Mouse (Mus musculus): Measurements from ENCODE around the gene Gm4791. TPM values are rescaled to one million over a fixed set of nuclear protein-coding genes. Genes with fewer than 3 reads are reported as not detected.

Gene Gm4791
- not detected in 2 replicates for polyA plus RNA-seq (2015; fragmentation: Nextera tagmentation; extraction: Ambion mirVana)

DNA sequence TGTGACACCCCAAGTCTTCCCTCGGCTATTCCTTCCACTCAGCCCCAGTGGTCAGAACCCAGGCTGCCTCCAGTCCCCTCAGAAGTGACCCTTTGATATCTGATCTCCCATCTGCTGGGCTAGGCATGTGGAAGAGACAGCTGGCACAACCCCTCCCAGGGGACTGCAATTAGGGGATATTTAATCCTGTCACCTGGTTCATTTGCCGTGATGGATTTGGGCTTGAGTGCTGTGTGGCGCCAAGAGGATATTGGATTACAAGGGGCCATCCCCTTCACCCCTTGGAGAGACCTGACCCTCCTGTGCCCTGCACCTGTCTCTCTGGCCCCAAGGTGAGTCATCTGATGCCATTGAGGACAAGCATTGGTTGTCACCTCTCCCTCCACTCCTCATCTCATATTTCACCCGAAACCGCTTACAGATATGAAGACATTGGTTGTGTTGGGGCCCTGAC lies at the start of gene Gm4791:
Gm4791 (plus strand) TSS at position 404 of the 454 bp plus-strand sequence.
- Histone ChIP-seq H3K4me3 (ENCODE audit: low read depth, low read length) (no peak within 1 kb of the TSS), H3K36me3 (ENCODE audit: control insufficient read depth, insufficient read depth, low read length) (no peaks in the 10 kb centered on the region), H3K4me2 (replicated peaks; ENCODE audit: low read depth) (no peak within 1 kb of the TSS), H3K27ac (replicated peaks) (no peak within 1 kb of the TSS), H3K9ac (ENCODE audit: low read length) (no peak within 1 kb of the TSS), H3K4me1 (replicated peaks; ENCODE audit: control insufficient read depth, insufficient read depth) (no peaks in the 10 kb centered on the region), H3K9me3 (ENCODE audit: control insufficient read depth, low read length) (no peaks in the 10 kb centered on the region), H3K27me3 (ENCODE audit: control insufficient read depth, insufficient read depth, low read length) (no peaks in the 10 kb centered on the region)
- no peak for TF ChIP-seq CTCF (IDR thresholded peaks at IDR 0.05; ENCODE audit: low read depth)
- no peak for TF ChIP-seq EP300 (optimal IDR thresholded peaks at IDR 0.05)
- ATAC-seq (ENCODE audit: low FRiP score, low TSS enrichment) (no peak), DNase-seq (ENCODE audit: low spot score) (no peak)
- 36% methylated on average over 5 of the region's 5 CpGs for WGBS

DNA sequence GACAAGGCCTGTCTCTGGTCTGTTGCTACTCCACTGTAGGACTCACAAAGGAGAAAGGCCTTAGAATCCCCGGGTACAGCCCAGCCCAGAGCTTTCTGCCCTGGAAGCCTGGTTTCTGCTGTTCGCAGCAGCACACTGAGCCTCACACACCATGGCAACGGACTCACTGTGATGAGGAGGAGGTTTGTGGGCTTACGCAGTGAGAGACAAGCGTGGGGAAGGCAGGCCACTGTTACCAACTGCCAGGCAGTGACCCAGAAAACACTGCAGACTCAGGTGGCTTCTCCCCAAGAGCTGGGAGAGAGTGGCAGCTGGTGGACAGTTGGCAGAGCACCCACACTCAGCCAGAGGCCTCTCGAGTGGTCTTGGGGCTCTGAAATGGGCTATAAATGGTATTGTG lies 42.3 kb upstream of the Gm4791 start:
- no peak overlapping the region for H3K27ac ChIP-seq (replicated peaks)
- TF ChIP-seq CTCF (IDR thresholded peaks at IDR 0.05; ENCODE audit: low read depth) (no peak), EP300 (optimal IDR thresholded peaks at IDR 0.05) (no peak)
- WGBS = 78% methylated on average over 6 of the region's 6 CpGs
- no peaks in the 10 kb centered on the region for H3K36me3 ChIP-seq (ENCODE audit: control insufficient read depth, insufficient read depth, low read length)
- H3K9ac ChIP-seq (ENCODE audit: low read length) = no peak overlapping the region
- H3K4me3 ChIP-seq (ENCODE audit: low read depth, low read length) = no peak overlapping the region
- no peak overlapping the region for H3K4me2 ChIP-seq (replicated peaks; ENCODE audit: low read depth)
- no peak for DNase-seq (ENCODE audit: low spot score)
- no peak for ATAC-seq (ENCODE audit: low FRiP score, low TSS enrichment)
- H3K4me1 ChIP-seq (replicated peaks; ENCODE audit: control insufficient read depth, insufficient read depth) = no peaks in the 10 kb centered on the region
- H3K27me3 ChIP-seq (ENCODE audit: control insufficient read depth, insufficient read depth, low read length) = no peaks in the 10 kb centered on the region
- no peaks in the 10 kb centered on the region for H3K9me3 ChIP-seq (ENCODE audit: control insufficient read depth, low read length)

DNA sequence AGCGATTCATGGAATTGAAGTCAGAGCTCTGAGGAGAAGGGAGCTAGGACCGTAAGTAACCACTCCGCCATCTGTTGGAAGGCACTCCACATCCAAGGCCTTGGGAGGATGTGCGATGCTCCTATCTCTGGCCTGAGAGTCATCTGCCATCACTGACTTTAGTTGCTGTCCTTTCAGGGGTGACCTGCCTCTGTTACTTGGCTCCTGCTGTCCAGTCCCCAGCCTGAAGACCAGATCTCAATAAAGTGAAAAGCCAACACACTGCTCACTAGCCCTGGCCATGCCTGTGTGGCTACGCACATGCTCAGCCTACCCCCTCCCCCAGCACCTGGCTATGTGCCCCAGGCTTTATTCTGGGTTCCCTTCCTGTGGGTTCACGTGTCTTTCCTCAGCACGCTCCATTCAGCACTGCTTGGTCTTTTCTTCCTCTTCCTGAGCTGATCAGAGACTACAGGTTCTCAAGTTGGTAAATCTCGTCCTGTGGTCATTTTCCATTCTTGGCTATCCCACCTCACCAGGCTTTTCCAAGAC lies 41.1 kb upstream of the Gm4791 start:
- no peak for DNase-seq (ENCODE audit: low spot score)
- Histone ChIP-seq H3K9me3 (ENCODE audit: control insufficient read depth, low read length) (no peaks in the 10 kb centered on the region), H3K36me3 (ENCODE audit: control insufficient read depth, insufficient read depth, low read length) (no peaks in the 10 kb centered on the region), H3K27ac (replicated peaks) (no peak overlapping the region), H3K4me3 (ENCODE audit: low read depth, low read length) (no peak overlapping the region), H3K4me1 (replicated peaks; ENCODE audit: control insufficient read depth, insufficient read depth) (no peaks in the 10 kb centered on the region), H3K9ac (ENCODE audit: low read length) (no peak overlapping the region), H3K4me2 (replicated peaks; ENCODE audit: low read depth) (no peak overlapping the region), H3K27me3 (ENCODE audit: control insufficient read depth, insufficient read depth, low read length) (no peaks in the 10 kb centered on the region)
- 74% methylated on average over 8 of the region's 8 CpGs for WGBS
- ATAC-seq (ENCODE audit: low FRiP score, low TSS enrichment) = no peak
- TF ChIP-seq EP300 (optimal IDR thresholded peaks at IDR 0.05) (no peak), CTCF (IDR thresholded peaks at IDR 0.05; ENCODE audit: low read depth) (no peak)

DNA sequence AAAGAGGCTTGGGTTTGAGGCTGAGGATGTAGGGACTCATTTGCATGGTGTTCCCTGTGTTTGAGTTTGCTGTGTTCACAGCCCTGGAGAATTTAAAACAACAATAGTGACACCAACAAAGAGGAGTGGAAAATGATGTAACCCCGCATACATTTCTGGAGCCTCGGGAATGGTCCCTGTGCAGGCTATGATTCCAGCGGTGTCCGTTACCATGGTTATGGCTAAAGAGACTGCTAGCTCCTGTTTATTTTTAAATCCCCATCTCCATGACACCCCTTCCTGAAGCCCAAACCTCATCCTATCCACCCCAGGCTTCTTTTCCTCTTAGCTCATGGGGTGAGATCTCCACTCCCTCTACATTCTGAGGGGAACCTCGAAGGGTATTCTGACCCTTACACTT lies 32.5 kb upstream of the Gm4791 start:
- 59% methylated on average over 5 of the region's 5 CpGs for WGBS
- Histone ChIP-seq H3K9me3 (ENCODE audit: control insufficient read depth, low read length) (no peaks in the 10 kb centered on the region), H3K36me3 (ENCODE audit: control insufficient read depth, insufficient read depth, low read length) (no peaks in the 10 kb centered on the region), H3K27me3 (ENCODE audit: control insufficient read depth, insufficient read depth, low read length) (no peaks in the 10 kb centered on the region), H3K4me2 (replicated peaks; ENCODE audit: low read depth) (no peak overlapping the region), H3K27ac (replicated peaks) (no peak overlapping the region), H3K4me3 (ENCODE audit: low read depth, low read length) (no peak overlapping the region), H3K4me1 (replicated peaks; ENCODE audit: control insufficient read depth, insufficient read depth) (no peaks in the 10 kb centered on the region), H3K9ac (ENCODE audit: low read length) (no peak overlapping the region)
- DNase-seq (ENCODE audit: low spot score) (no peak), ATAC-seq (ENCODE audit: low FRiP score, low TSS enrichment) (no peak)
- no peak for TF ChIP-seq EP300 (optimal IDR thresholded peaks at IDR 0.05)
- TF ChIP-seq CTCF (IDR thresholded peaks at IDR 0.05; ENCODE audit: low read depth) = no peak

DNA sequence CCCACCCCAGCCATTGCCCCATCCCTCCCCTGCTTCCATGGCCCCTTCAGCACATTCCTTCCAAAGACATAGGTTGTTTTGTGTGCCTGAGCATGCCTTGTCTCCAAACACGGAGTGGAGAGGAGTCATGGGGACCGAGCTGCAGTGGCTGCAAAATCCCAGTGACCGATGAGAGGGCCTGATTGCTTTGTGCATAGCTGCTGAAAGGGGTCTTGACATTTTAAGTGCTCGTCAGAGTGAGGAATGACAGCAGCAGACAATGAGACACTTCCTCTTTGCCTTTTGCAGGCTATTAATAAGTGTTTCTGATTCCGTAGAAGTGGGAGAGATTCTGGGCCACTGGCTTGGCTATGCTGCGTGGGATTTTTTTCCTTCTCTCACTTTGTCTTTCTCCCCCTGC lies 29.6 kb upstream of the Gm4791 start:
- Histone ChIP-seq H3K4me2 (replicated peaks; ENCODE audit: low read depth) (no peak overlapping the region), H3K4me3 (ENCODE audit: low read depth, low read length) (no peak overlapping the region), H3K9ac (ENCODE audit: low read length) (no peak overlapping the region), H3K27ac (replicated peaks) (no peak overlapping the region), H3K9me3 (ENCODE audit: control insufficient read depth, low read length) (no peaks in the 10 kb centered on the region), H3K36me3 (ENCODE audit: control insufficient read depth, insufficient read depth, low read length) (no peaks in the 10 kb centered on the region), H3K27me3 (ENCODE audit: control insufficient read depth, insufficient read depth, low read length) (no peaks in the 10 kb centered on the region), H3K4me1 (replicated peaks; ENCODE audit: control insufficient read depth, insufficient read depth) (no peaks in the 10 kb centered on the region)
- no peak for ATAC-seq (ENCODE audit: low FRiP score, low TSS enrichment)
- TF ChIP-seq CTCF (IDR thresholded peaks at IDR 0.05; ENCODE audit: low read depth) = no peak
- no peak for TF ChIP-seq EP300 (optimal IDR thresholded peaks at IDR 0.05)
- DNase-seq (ENCODE audit: low spot score) = no peak
- 26% methylated on average over 6 of the region's 6 CpGs for WGBS

DNA sequence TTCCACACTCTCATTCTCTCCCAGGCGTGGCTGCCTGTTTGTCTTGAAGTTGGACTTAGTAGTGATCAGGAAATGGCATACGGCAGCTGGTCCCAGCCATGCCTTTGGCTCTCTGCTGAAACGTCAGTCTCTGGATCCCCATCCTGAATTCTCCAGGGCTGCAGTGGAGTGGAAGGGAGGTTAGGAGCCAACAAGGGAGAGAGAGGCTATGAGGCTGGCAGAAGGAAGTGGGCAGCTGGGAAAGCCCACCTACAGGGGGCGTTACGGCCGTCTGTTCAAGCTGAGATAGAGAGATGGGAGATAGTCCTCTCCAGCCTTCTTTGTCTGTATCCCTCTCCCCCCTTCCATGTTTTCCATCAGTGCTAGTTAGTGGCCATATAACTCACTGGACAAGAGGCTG lies 29.1 kb upstream of the Gm4791 start:
- DNase-seq (ENCODE audit: low spot score) (no peak), ATAC-seq (ENCODE audit: low FRiP score, low TSS enrichment) (no peak)
- TF ChIP-seq CTCF (IDR thresholded peaks at IDR 0.05; ENCODE audit: low read depth) (no peak), EP300 (optimal IDR thresholded peaks at IDR 0.05) (no peak)
- Histone ChIP-seq H3K27me3 (ENCODE audit: control insufficient read depth, insufficient read depth, low read length) (no peaks in the 10 kb centered on the region), H3K4me3 (ENCODE audit: low read depth, low read length) (no peak overlapping the region), H3K36me3 (ENCODE audit: control insufficient read depth, insufficient read depth, low read length) (no peaks in the 10 kb centered on the region), H3K9me3 (ENCODE audit: control insufficient read depth, low read length) (no peaks in the 10 kb centered on the region), H3K27ac (replicated peaks) (no peak overlapping the region), H3K4me2 (replicated peaks; ENCODE audit: low read depth) (no peak overlapping the region), H3K9ac (ENCODE audit: low read length) (no peak overlapping the region), H3K4me1 (replicated peaks; ENCODE audit: control insufficient read depth, insufficient read depth) (no peaks in the 10 kb centered on the region)
- WGBS = 33% methylated on average over 6 of the region's 6 CpGs
